Mouse (Mus musculus) layer of hippocampus, adult 11-12 months (tissue): Measurements from ENCODE around the gene Camk2g.

Experiments used
- DNase-seq: peaks from one replicate; pipeline ENCODE4 v3.0.0; 2022; ENCODE audit warnings: low spot score

Gene Camk2g

GRCm38 (mm10) chr14:20806116-20806840 is 12.4 kb upstream of the Camk2g start:
- DNase-seq, result no peak

DNA sequence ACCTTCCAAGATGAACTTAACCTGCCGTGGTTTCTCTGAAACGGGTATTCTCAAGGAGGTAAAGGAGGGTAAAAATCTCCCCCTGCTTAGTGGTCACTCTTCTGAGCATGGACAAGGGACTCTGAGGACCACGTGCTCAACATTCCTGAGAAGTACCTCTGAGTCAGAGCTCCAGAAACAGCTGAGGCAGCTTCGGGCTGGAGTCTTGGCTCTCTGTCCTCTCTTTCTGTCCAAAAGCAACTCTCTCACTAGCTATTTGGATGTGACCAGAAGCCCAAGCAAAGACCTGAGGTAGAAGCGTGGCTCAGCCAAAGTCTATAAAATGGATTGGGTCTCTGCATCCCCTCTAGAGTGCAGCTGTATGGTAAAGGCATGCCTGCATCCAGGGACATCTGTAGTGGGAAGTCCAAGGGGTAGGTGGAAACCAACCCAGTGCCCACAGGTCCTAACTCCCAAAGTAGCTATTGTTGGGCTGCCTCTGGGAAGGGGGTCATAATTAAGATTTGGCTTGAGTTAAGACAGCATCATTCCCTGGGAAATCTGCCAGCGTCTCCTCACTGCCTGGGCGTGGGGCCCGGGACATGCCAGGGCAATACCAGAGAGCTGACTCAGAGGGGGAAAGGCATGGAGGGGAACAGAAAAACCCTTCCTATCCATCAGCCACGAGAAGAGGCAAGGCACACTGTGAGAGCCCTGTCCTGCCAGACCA is 11.2 kb upstream of the Camk2g start:
- peak; percentile 62 for DNase-seq

- no peak for DNase-seq
These were observed 10.6 kb upstream of the Camk2g start for GRCm38 (mm10) chr14:20804481-20804880.

DNA sequence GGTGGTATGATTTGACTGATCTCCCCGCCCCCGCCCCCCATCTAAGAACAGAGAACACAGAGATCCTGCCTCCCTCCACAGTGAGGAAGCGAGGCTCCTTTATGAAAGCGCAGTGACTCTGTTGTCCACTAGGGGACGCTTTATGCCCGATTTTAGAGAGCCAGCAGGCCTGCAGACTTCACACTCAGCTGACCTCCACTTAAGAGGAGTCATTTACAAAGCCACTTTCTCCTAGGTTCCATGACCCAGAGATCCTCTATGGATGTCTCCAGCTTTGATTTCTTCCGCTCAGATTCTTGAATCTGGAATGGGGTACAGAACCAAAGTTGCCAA is 9.7 kb upstream of the Camk2g start:
- DNase-seq, result peak; percentile 82

DNA sequence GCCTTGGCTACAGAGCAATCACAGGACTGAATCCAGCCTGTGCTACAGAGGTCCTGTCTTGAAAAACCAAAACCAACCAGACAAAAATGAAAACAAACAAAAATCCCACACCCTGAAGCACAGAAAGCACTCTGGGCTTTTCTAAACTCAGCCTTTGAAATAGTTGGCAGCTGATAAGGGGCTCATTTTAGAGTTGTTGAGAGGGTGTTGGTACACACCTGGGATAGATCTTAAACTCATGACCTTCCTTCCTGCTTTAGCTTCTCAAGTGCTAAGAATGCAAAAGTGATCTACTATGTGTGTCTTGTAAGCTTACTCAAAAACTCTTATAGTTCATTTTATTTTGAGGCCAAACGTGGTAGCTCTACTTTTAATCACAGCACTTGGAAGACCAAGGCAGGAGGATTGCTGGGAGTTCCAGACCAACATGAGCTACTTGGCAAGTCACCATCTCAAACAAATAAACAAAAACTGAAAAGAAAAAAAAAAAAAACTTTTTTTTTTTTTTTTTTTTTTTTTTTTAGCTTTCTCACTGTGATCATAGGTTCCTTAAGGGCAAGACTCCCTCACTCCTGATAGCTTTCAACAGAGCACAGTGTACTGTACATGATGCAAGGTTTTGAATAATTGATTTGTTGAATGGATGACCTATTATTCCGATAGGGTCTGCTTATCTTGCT is 9.2 kb upstream of the Camk2g start:
- no peak for DNase-seq

DNA sequence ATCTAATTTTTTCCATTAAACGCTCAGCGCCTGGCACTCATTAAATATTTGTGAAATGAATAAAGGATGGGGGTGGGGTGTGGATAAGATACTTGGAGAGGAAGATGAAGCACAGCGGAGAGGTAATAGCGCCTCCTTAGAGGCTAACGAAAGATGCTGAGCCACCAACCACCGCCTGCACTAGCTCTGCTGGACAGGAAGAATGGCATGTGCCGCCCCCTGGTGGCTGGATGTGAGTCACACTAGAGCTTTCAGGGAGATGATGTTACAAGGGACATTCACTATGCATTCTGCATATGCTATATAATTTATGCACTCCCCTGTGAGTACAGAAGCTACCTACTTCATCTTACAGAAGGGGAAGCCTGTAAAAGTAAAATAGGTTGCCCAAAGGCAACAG is 4.9 kb upstream of the Camk2g start:
- peak; percentile 90 for DNase-seq

DNA sequence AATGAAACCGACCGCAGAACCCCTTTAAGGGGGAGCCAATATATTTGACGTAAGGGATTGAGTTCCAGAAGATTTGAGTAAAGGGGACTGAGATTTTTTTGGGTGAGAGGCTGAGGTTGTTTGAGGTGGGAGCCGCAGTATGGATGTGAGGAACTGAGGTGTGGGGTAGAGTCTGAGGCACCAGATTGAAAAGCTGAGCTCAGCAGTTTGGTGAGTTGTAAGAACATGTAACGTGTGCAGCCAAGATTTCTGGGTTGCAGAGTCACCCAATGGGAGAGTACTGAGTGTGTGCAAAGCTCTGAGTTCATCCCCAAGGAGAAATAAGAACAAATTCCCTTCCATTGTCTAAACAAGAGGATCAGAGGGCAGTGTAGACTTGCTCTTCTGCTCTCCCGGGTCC is 4.4 kb upstream of the Camk2g start:
- DNase-seq, result no peak

DNA sequence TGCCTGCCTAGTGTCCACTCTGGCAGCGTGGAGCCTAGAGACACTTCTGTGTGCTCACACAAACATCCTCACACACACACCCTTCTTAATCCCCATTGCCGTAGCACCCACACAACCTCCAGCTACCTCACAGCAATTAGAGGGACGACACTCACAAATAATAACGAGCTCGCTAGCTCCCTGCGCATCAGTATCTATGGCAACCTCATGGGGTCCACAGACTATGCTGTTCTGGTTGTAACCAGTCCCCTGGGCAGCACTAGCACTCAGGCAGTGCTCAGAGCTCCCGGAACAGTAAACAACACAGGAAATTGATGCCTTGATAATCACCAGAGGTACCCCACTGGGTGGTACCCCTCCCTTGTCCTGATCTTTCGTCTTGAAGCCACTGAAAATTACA is 2.8 kb upstream of the Camk2g start:
- DNase-seq, result no peak

DNA sequence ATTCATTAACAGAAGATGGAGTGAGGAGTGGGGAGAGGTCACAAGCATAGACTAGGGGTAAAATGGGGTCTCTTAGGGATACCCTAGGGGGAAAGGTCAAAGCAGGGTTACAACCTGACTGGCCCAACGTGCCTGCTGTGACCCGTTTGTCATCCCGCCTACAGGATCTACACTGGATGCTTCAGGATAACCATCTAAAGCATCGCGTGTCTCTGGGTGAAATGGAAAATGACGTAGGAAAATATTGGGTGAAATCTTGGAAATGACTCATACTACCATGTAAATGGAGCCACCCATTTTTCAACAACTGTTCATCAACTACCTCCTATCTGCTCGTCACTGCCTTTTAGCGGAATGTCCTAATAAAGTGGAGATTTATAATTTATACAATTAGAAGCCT is 2.3 kb upstream of the Camk2g start:
- no peak for DNase-seq

DNA sequence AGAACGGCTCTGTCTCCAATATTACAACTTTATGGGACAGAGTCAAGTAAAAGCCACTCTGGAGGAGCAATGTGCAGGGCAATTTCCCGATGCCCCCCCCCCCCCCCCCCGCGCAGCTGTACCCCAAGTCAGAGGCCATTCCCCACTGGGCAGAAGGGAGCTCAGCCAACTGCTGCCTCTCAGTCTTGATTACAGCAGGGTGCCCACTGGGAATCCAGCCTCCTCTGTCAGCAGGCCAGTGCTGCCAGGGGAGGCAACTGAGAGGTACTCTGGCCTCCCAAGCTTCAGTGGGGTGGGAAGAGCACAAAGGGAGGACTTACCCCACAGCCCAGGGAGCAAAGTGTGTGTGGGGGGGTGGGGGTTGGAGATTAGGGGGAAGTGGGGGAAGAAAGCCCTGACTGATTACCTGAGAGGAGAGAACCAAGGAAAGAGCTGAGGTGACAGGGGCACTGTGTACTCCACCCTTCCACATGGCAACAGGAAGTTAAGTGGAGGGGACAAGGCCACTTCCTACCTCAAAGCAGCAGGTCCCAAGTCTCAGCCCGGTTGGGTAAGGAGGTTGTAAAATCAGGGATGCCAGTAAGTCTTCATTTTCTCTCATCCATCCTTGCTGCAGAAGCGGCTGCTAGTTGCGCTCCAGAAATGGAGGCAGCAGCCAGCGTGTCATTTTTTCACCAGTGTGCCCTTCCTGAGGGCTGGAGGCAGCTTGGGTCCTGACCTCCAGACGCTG is 1.7 kb upstream of the Camk2g start:
- no peak for DNase-seq

- DNase-seq, result no peak
These were observed 701 bp upstream of the Camk2g start for GRCm38 (mm10) chr14:20794589-20794988.

GRCm38 (mm10) chr14:20792922-20793757 is 748 bp downstream of the Camk2g start:
- no peak for DNase-seq

DNA sequence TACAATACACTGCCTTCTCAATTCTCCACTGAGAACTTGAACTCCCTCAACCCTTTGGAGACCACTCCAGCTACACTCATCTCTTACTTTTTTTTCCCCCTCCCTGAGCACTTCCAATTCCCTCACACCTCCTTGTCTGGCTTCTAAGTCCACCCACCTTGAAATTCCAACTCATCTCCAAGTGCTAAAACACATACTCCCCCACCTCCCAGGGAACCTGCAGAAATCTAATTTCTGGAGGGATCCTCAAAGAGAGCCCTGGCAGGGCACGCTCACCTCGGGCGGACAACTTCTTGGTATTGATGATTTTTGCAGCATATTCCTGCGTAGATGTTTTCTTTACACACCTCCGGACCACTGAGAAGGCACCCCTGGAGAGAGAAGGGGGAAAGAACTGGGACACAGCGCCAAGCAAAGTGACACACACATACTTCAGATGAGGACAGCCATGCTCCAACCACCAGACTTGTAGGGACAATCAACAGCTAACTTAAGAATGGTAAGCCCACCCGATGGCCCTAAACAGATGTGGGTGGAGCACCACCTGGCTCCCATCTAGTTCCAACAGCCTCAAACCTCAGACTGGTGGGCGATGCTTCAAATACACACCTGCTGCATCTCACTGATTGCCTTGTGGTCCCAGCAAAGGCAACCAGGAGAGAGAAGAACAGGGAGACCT is 1.5 kb downstream of the Camk2g start:
- DNase-seq, result no peak

DNA sequence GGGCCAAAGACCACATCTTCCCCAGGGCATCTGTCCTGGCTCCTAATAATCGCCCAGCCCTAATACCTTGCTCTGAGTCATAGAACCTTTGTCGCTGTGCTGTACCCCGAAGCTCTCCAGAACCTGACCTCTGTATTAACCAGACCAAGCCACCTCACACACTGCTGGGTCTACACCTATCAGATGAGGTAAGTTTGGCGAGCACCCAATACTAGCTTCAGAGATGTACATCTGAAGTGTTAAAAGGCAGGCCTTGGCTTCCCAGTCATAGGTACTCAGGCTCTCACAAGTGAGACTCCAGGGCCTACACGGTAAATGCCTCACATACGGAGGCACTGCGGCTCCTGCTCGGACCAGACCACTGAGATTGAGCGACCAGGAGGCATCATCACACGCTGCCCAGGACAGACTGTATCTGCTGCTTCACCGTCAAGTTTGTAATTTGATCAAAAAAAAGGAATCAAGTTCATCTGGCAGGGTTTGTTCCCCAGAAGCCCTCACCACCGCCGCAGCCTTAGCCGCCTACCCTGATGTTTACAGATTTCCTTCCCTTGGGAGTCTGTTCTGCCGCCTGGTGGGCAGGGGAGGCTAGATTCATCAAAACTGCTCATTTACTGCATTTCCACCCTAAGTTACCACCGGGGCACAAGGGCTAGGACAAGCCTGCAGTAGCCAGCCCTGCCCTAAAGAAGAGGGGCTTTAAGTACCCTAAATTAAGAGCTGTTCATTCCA is 2.2 kb downstream of the Camk2g start:
- peak; percentile 54 for DNase-seq

GRCm38 (mm10) chr14:20790996-20791395 is 2.9 kb downstream of the Camk2g start:
- no peak for DNase-seq

DNA sequence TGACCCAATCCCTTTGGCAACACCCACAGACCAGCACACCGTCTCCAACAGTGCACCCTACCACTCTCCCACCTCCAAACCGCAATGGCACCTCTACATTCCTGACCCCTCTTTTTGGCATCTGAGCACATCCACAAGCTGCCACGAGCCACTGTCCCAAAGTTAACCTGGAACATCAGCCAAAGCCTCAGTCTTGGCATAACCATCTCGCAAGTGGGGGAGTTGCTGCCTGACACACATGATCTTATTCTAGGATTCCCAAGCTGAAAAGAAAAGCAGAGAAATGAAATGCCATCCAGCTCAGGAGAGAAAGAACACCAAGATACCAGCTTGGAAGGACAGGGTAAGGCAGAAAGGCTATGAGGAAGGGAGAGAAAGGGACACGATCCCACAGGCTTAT is 3.4 kb downstream of the Camk2g start:
- DNase-seq, result no peak

- no peak for DNase-seq
These were observed 4.3 kb downstream of the Camk2g start for GRCm38 (mm10) chr14:20789593-20789992.

- no peak for DNase-seq
These were observed 5.7 kb downstream of the Camk2g start for GRCm38 (mm10) chr14:20788151-20788550.

- no peak for DNase-seq
These were observed 7.3 kb downstream of the Camk2g start for GRCm38 (mm10) chr14:20786611-20787015.

DNA sequence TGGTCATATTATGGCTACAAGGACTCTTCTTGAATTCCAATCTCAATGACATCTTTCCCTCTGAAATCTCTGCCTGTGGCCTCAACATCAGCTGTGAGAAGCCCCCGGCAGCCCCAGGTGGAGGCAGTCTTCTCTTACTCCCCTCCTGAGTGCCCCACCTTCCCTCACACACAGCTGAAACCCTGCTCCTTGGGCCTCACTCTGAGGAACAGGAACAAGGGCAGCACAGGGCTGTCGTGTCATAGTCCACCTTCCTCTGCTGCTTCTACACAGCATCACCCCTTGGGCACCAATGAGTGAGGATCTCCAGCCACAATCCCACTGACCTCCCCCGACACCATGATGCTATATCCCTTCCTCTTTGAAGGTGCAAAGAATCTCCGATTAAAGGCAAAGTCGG is 7.9 kb downstream of the Camk2g start:
- no peak for DNase-seq
